Mouse (Mus musculus): ENCODE results near the gene Slc7a10. TPM values are rescaled to one million over a fixed set of nuclear protein-coding genes. Genes with fewer than 3 reads are reported as not detected.

Slc7a10 gene
- 1.1 TPM for polyA plus RNA-seq (2017; shearing (Covaris generic))

DNA sequence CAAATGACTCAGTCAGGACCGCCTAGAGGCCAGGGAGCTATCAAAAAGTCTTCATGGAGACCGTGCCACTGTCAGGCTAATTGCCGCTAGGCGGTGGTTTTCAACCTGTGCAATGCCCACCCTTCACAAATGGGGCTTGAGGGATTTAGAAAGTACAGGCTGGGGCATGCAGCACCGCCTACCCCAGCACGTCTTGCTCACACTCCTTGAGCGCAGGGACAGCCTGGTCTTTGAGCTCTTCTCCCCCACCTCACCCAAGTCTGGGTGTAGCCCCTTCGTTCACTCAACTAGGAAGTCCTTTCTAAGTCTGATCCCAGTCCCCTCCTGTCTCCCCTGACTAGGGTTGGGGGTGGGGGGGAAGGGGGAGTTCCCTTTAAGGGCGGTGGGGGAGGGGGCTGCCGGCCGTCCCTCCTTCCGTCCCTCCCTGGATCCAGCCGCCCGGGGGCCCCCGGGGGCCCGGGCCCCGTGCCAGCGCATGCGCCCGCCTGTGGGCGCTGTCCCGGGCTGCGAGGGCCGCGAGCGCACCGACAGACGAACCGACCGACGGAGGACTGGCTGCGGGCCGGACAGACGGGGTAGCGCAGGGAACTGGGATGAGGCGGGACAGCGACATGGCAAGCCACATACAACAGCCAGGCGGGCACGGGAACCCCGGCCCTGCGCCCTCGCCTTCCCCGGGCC, at the start of gene Slc7a10:
TSS of gene Slc7a10 (plus strand) at position 497 of the 681 bp plus-strand sequence.

DNA sequence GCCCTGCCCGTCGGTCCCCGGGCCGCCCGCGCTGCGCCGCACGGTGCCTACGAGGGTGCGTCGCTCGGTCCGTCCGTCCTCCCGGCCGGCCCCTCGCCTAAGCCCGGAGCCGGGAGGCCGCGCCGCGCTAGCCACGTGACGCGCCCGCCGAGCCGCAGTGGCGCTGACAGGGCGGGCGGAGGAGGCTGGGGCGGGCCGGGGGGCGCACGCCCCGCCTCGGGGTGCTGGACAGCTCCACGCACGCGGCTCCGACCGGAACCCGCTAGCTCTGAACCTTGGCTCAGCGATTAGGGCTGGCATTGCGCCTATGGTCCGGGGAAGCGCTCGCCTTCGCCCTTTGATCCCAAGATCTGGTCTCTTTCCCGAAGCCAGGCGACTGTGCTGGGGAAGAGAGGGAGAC, 29.0 kb downstream of the Slc7a10 start, which contains the start of gene Lrp3:
TSS of gene Lrp3 (minus strand) at position 274 of the 400 bp plus-strand sequence.

Other genes with a start within 250 kb of the Slc7a10 start
- gene Cebpg, start 129.8 kb upstream of the Slc7a10 start, polyA plus RNA-seq (2017; shearing (Covaris generic)) = 58.7 TPM
- 3.1 TPM for gene Cebpa, start 67.1 kb upstream of the Slc7a10 start, polyA plus RNA-seq (2017; shearing (Covaris generic))
- not detected for gene Lrp3, start 29.1 kb downstream of the Slc7a10 start, polyA plus RNA-seq (2017; shearing (Covaris generic))
- 10.4 TPM for gene Gpatch1, start 132.1 kb downstream of the Slc7a10 start, polyA plus RNA-seq (2017; shearing (Covaris generic))
- 0.16 TPM for gene Rhpn2, start 147.8 kb downstream of the Slc7a10 start, polyA plus RNA-seq (2017; shearing (Covaris generic))
- 11.5 TPM for gene Faap24, start 210.5 kb downstream of the Slc7a10 start, polyA plus RNA-seq (2017; shearing (Covaris generic))
- gene Cep89, start 210.7 kb downstream of the Slc7a10 start, polyA plus RNA-seq (2017; shearing (Covaris generic)) = 10.1 TPM

Data from effector memory CD4-positive, alpha-beta T cell, adult 5 months (primary cell).